8 mouse cellular contexts compared by ENCODE assay signal in genomic region chr2:127444055-127444789, GRCm38 (mm10). TPM values are rescaled to one million over a fixed set of nuclear protein-coding genes. Genes with fewer than 3 reads are reported as not detected.
DNase-seq lines count a peak whose midpoint lies in the region; ATAC-seq and TF ChIP-seq lines count a peak whose summit lies in the region.

TSS of gene Fahd2a (minus strand) at chr2:127444565.

- peak; percentile 95 for DNase-seq in CH12.LX (ENCODE audit: extremely low read depth)
- peak; percentile 93 for DNase-seq in c-Kit-positive CD71-positive TER-119-positive erythroid progenitor cells, embryonic 14.5 days (ENCODE audit: low spot score)
- DNase-seq in heart, postnatal 0 days (ENCODE audit: low spot score), result peak; percentile 85
- DNase-seq in kidney, postnatal 4 days, result peak; percentile 94

- peak; percentile 86 for TF ChIP-seq POLR2A in CH12.LX (IDR thresholded peaks at IDR 0.05; ENCODE audit: low read depth, low read length)
- peak; percentile 87 for TF ChIP-seq POLR2A in testis, adult 2 months (IDR thresholded peaks at IDR 0.05; ENCODE audit: control insufficient read depth, low read depth, low read length)

- H3K9me3 ChIP-seq in CH12.LX (replicated peaks; ENCODE audit: low read length), result no peaks in the 10 kb centered on the region
- no peaks in the 10 kb centered on the region for H3K9me3 ChIP-seq in forebrain, embryonic 12.5 days
- no peaks in the 10 kb centered on the region for H3K9me3 ChIP-seq in heart, postnatal 0 days (replicated peaks; ENCODE audit: control insufficient read depth, low read length)
- no peaks in the 10 kb centered on the region for H3K9me3 ChIP-seq in liver, embryonic 16.5 days (replicated peaks; ENCODE audit: control insufficient read depth, low read length)
- H3K9me3 ChIP-seq in neural tube, embryonic 13.5 days, result no peaks in the 10 kb centered on the region

- no peak within 1 kb of the TSS for H3K27ac ChIP-seq in CH12.LX (ENCODE audit: insufficient read depth, low read depth)
- H3K27ac ChIP-seq in forebrain, embryonic 12.5 days, result no peak within 1 kb of the TSS
- 0 out of 2 replicates have a peak within 1 kb of the TSS, but pooled peaks have one; percentile 28 for H3K27ac ChIP-seq in heart, postnatal 0 days (ENCODE audit: low read depth)
- H3K27ac ChIP-seq in liver, embryonic 16.5 days (ENCODE audit: low read length), result peak within 1 kb of the TSS; percentile 35; the same call in 1 of the 2 replicates
- 0 out of 2 replicates have a peak within 1 kb of the TSS, but pooled peaks have one; percentile 25 for H3K27ac ChIP-seq in neural tube, embryonic 13.5 days (replicated peaks)
- H3K27ac ChIP-seq in testis, adult 2 months (ENCODE audit: control insufficient read depth, insufficient read depth, low read depth, low read length), result peak within 1 kb of the TSS; percentile 79

- H3K4me1 ChIP-seq in CH12.LX (ENCODE audit: control insufficient read depth in 1 of 2, insufficient read depth in 2 of 2), result peaks cover 8 to 20% of the 10 kb centered on the region in 2 experiments
- H3K4me1 ChIP-seq in forebrain, embryonic 12.5 days, result peaks cover 20% of the 10 kb centered on the region
- H3K4me1 ChIP-seq in heart, postnatal 0 days (ENCODE audit: control insufficient read depth, insufficient read depth), result no peaks in the 10 kb centered on the region
- peaks cover 20% of the 10 kb centered on the region for H3K4me1 ChIP-seq in liver, embryonic 16.5 days (ENCODE audit: control insufficient read depth, low read depth, low read length)
- peaks cover 25% of the 10 kb centered on the region for H3K4me1 ChIP-seq in neural tube, embryonic 13.5 days (replicated peaks)
- peaks cover 12% of the 10 kb centered on the region for H3K4me1 ChIP-seq in testis, adult 2 months (ENCODE audit: control insufficient read depth, insufficient read depth, low read length)

- no peak for TF ChIP-seq EP300 in CH12.LX (IDR thresholded peaks at IDR 0.05; ENCODE audit: low read length)
- TF ChIP-seq EP300 in heart, postnatal 0 days (IDR thresholded peaks at IDR 0.05; ENCODE audit: low read depth), result no peak

- no peak for TF ChIP-seq CTCF in CH12.LX (conservative IDR thresholded peaks at IDR 0.05 in 1 of 2, IDR thresholded peaks at IDR 0.05 in 1 of 2; ENCODE audit: low read depth in 2 of 2, low read length in 2 of 2)
- TF ChIP-seq CTCF in heart, postnatal 0 days (IDR thresholded peaks at IDR 0.05; ENCODE audit: low read depth), result no peak
- TF ChIP-seq CTCF in testis, adult 2 months (IDR thresholded peaks at IDR 0.05; ENCODE audit: control insufficient read depth, insufficient read depth, insufficient replicate concordance, low read depth, low read length), result peak; percentile 15; the same call in 1 of the 2 replicates

- dilution Hi-C loops in CH12.LX (cut with MboI; ENCODE audit: extremely low pct_ligation_motif_present, extremely low pct_unique_long_range_greater_than_20kb, low sequenced_read_pairs), result no loop called here

- peak within 1 kb of the TSS; percentile 76 for H3K4me2 ChIP-seq in CH12.LX (ENCODE audit: insufficient read depth, low read depth, poor library complexity, severe bottlenecking)
- peak within 1 kb of the TSS; percentile 70 for H3K4me2 ChIP-seq in forebrain, embryonic 12.5 days
- peak within 1 kb of the TSS; percentile 74 for H3K4me2 ChIP-seq in heart, postnatal 0 days (ENCODE audit: low read depth, low read length)
- H3K4me2 ChIP-seq in liver, embryonic 16.5 days (ENCODE audit: low read depth, low read length), result peak within 1 kb of the TSS; percentile 73
- peak within 1 kb of the TSS; percentile 64 for H3K4me2 ChIP-seq in neural tube, embryonic 13.5 days

- 3% methylated on average over 37 of the region's 37 CpGs for WGBS in forebrain, embryonic 12.5 days
- WGBS in heart, postnatal 0 days, result 3% methylated on average over 37 of the region's 37 CpGs
- WGBS in liver, embryonic 16.5 days (ENCODE audit: insufficient replicate concordance), result 3% methylated on average over 37 of the region's 37 CpGs
- 3% methylated on average over 37 of the region's 37 CpGs for WGBS in neural tube, embryonic 13.5 days

- no peaks in the 10 kb centered on the region for H3K79me2 ChIP-seq in CH12.LX (replicated peaks; ENCODE audit: control insufficient read depth, extremely low read depth, insufficient read depth, poor library complexity, severe bottlenecking)

- ATAC-seq in forebrain, embryonic 12.5 days (ENCODE audit: low FRiP score), result peak; percentile 93
- ATAC-seq in heart, postnatal 0 days (ENCODE audit: insufficient read depth, low read depth), result peak; percentile 92
- peak; percentile 93 for ATAC-seq in liver, embryonic 16.5 days (ENCODE audit: low read depth)
- ATAC-seq in neural tube, embryonic 13.5 days (ENCODE audit: low read depth), result peak; percentile 95

- H3K4me3 ChIP-seq in CH12.LX (replicated peaks in 1 of 3; ENCODE audit: low read depth in 2 of 3, low read length in 2 of 3, poor library complexity in 1 of 3), result peak within 1 kb of the TSS; percentile 77 to 89 (median 85)
- peak within 1 kb of the TSS; percentile 61 for H3K4me3 ChIP-seq in forebrain, embryonic 12.5 days (replicated peaks)
- H3K4me3 ChIP-seq in heart, postnatal 0 days (ENCODE audit: low read depth, low read length), result peak within 1 kb of the TSS; percentile 68
- H3K4me3 ChIP-seq in liver, embryonic 16.5 days (ENCODE audit: low read depth, low read length), result peak within 1 kb of the TSS; percentile 83
- H3K4me3 ChIP-seq in neural tube, embryonic 13.5 days, result peak within 1 kb of the TSS; percentile 67
- H3K4me3 ChIP-seq in testis, adult 2 months (ENCODE audit: control insufficient read depth, low read depth, low read length), result peak within 1 kb of the TSS; percentile 98

- H3K9ac ChIP-seq in CH12.LX (ENCODE audit: insufficient read depth, low read depth), result peak within 1 kb of the TSS; percentile 46
- H3K9ac ChIP-seq in forebrain, embryonic 12.5 days, result peak within 1 kb of the TSS; percentile 68
- H3K9ac ChIP-seq in heart, postnatal 0 days (replicated peaks; ENCODE audit: low read depth, low read length), result peak within 1 kb of the TSS; percentile 63
- H3K9ac ChIP-seq in liver, embryonic 16.5 days (ENCODE audit: low read depth, low read length), result peak within 1 kb of the TSS; percentile 75
- H3K9ac ChIP-seq in neural tube, embryonic 13.5 days, result peak within 1 kb of the TSS; percentile 76

- in situ Hi-C loops in CH12.LX (cut with MboI; ENCODE audit: low pct_ligation_motif_present, low pct_unique_long_range_greater_than_20kb, low sequenced_read_pairs), result no loop called here

- TF ChIP-seq RAD21 in CH12.LX (IDR thresholded peaks at IDR 0.05; ENCODE audit: low read depth, low read length), result no peak

- peaks cover 12% of the 10 kb centered on the region for H3K27me3 ChIP-seq in CH12.LX (replicated peaks)
- peaks cover 3% of the 10 kb centered on the region for H3K27me3 ChIP-seq in forebrain, embryonic 12.5 days
- H3K27me3 ChIP-seq in heart, postnatal 0 days (ENCODE audit: control insufficient read depth, insufficient read depth, low read length), result no peaks in the 10 kb centered on the region
- H3K27me3 ChIP-seq in liver, embryonic 16.5 days (ENCODE audit: control insufficient read depth, insufficient read depth, low read depth, low read length), result no peaks in the 10 kb centered on the region
- H3K27me3 ChIP-seq in neural tube, embryonic 13.5 days, result 0 out of 2 replicates have a peak, but pooled peaks cover 8% of the 10 kb centered on the region
- no peaks in the 10 kb centered on the region for H3K27me3 ChIP-seq in testis, adult 2 months (ENCODE audit: control insufficient read depth, insufficient read depth, low read length)

- peaks cover 0 to 33% of the 10 kb centered on the region in 2 experiments for H3K36me3 ChIP-seq in CH12.LX (replicated peaks in 1 of 2; ENCODE audit: control insufficient read depth in 1 of 2, insufficient read depth in 1 of 2, low read length in 1 of 2)
- H3K36me3 ChIP-seq in forebrain, embryonic 12.5 days (replicated peaks), result peaks cover 4% of the 10 kb centered on the region
- peaks cover 3% of the 10 kb centered on the region; the same call in 1 of the 2 replicates for H3K36me3 ChIP-seq in heart, postnatal 0 days (replicated peaks; ENCODE audit: control insufficient read depth, insufficient read depth, low read length)
- H3K36me3 ChIP-seq in liver, embryonic 16.5 days (ENCODE audit: control insufficient read depth, insufficient read depth), result no peaks in the 10 kb centered on the region
- H3K36me3 ChIP-seq in neural tube, embryonic 13.5 days, result peaks cover 9% of the 10 kb centered on the region
- no peaks in the 10 kb centered on the region for H3K36me3 ChIP-seq in testis, adult 2 months (ENCODE audit: control insufficient read depth, insufficient read depth, low read length)

TF ChIP-seq in CH12.LX, 34 proteins besides CTCF, POLR2A, EP300 and RAD21 (continues in another document):
- TF ChIP-seq MYC (IDR thresholded peaks at IDR 0.05; ENCODE audit: low read depth, low read length) (peak; percentile 75; the same call in 1 of the 2 replicates), ELF1 (IDR thresholded peaks at IDR 0.05; ENCODE audit: low read depth, low read length) (peak; percentile 99), BHLHE40 (IDR thresholded peaks at IDR 0.05; ENCODE audit: low read depth, low read length) (peak; percentile 33; the same call in 1 of the 2 replicates), POLR2AphosphoS2 (IDR thresholded peaks at IDR 0.05; ENCODE audit: low read depth, low read length) (no peak; the same call in 1 of the 2 replicates), ZC3H11A (IDR thresholded peaks at IDR 0.05; ENCODE audit: low read depth, low read length) (no peak), KAT2A (IDR thresholded peaks at IDR 0.05; ENCODE audit: insufficient replicate concordance, low read length) (peak; percentile 86; the same call in 1 of the 2 replicates), MAX (IDR thresholded peaks at IDR 0.05; ENCODE audit: low read length) (peak; percentile 36; the same call in 1 of the 2 replicates), IRF4 (IDR thresholded peaks at IDR 0.05; ENCODE audit: low read depth, low read length) (peak; percentile 75; the same call in 1 of the 2 replicates), TCF12 (IDR thresholded peaks at IDR 0.05; ENCODE audit: low read depth, low read length) (peak; percentile 90), JUND (conservative IDR thresholded peaks at IDR 0.05; ENCODE audit: low read depth, low read length) (peak; percentile 53; the same call in 1 of the 2 replicates), ZMIZ1 (IDR thresholded peaks at IDR 0.05; ENCODE audit: low read depth, low read length) (peak; percentile 67)

RNA-seq across cellular contexts. Expression of gene Fahd2a, which starts in this region (rescaled TPM):
- total RNA-seq in CH12.LX (2012; rRNA removed) (8.6 and 9.9 TPM in 2 replicates), CH12.LX (2014; rRNA removed) (6.6 and 8.1 TPM in 2 replicates)
- polyA plus RNA-seq in CH12.LX (2012; ENCODE audit: insufficient read length, low read depth), result 4.5 and 5.2 TPM in 2 replicates
- polyA plus RNA-seq in forebrain, embryonic 12.5 days (2016; fragmentation: Nextera tagmentation; extraction: Ambion mirVana), result 24.9 and 25.4 TPM in 2 replicates
- 30.3 and 58.0 TPM in 2 replicates for total RNA-seq in heart, postnatal 0 days (2014; rRNA removed; ENCODE audit: low replicate concordance)
- 37.9 and 43.3 TPM in 2 replicates for polyA plus RNA-seq in heart, postnatal 0 days (2015; fragmentation: Nextera tagmentation; extraction: Ambion mirVana)
- polyA plus RNA-seq in liver, embryonic 16.5 days (2015; fragmentation: Nextera tagmentation; extraction: Ambion mirVana), result 15.6 and 15.8 TPM in 2 replicates
- 24.7 and 32.5 TPM in 2 replicates for polyA plus RNA-seq in neural tube, embryonic 13.5 days (2015; fragmentation: Nextera tagmentation; extraction: Ambion mirVana)
- 26.7 and 27.1 TPM in 2 replicates for polyA plus RNA-seq in testis, adult 2 months (2012; rRNA removed)

Comparison
In these comparisons a context has a peak if more than half of its experiments do, and no peak if none do; other contexts are left out.
1. H3K27ac ChIP-seq: peak in heart, postnatal 0 days (single experiment), liver, embryonic 16.5 days (single experiment), neural tube, embryonic 13.5 days (single experiment) and testis, adult 2 months (single experiment); none in CH12.LX (single experiment) and forebrain, embryonic 12.5 days (single experiment).
2. Peak in every context shown above with its lines, with median percentiles within 50 percentile points of each other: DNase-seq, H3K4me2 ChIP-seq, H3K4me3 ChIP-seq, H3K9ac ChIP-seq and ATAC-seq.